Mouse (Mus musculus) regulatory T cell (primary cell): ENCODE data around the gene A830005F24Rik.

Experiments
- in situ Hi-C: fragments of 300-600 bp; cut with MboI, MseI; formaldehyde crosslinking; loops from one replicate; pipeline ENCODE4 v1.15.1; 2025; ENCODE audit warnings: high pct_unique_total_duplicates

The A830005F24Rik gene

DNA sequence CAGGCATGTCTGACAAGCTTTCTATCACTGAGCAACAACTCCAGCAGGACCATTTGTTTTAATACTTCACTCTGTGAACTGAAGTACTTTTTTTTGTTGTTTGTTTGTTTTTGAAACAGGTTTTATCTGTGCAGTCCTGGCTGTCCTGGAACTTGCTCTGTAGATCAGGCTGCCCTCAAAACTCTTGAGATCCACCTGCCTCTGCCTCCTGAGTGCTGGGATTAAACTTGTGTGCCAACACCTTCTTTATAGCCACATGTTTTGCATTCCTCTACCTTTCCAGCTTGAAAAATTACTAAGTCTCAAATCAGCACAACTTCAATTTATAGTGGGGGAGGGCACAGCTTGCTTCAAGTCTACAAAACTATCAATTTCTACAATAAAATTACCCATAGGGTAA is 31.0 kb downstream of the A830005F24Rik start:
- in situ Hi-C loops, result loop anchor here (10.0 kb wide), 2 partner anchors 330 to 1440 kb away; partner anchors contain the start of genes Dek and Phf2

DNA sequence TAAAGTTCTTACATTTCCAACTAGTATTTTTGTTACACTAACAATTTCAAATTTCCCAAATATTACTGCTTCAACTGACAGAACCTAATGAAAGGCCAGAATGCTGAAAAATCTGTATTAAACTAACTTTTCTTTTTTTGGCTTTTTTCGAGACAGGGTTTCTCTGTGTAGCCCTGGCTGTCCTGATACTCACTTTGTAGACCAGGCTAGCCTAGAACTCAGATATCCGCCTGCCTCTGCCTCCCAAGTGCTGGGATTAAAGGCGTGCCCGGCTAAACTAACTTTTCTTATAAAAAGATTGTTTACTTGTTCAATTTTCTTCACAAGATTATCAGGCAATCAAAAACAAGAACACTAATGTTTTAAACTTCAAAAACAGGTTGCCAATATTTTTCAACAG is 31.5 kb downstream of the A830005F24Rik start:
- in situ Hi-C loops, result loop anchor here (10.0 kb wide), 2 partner anchors 330 to 1440 kb away; partner anchors contain the start of genes Dek and Phf2

DNA sequence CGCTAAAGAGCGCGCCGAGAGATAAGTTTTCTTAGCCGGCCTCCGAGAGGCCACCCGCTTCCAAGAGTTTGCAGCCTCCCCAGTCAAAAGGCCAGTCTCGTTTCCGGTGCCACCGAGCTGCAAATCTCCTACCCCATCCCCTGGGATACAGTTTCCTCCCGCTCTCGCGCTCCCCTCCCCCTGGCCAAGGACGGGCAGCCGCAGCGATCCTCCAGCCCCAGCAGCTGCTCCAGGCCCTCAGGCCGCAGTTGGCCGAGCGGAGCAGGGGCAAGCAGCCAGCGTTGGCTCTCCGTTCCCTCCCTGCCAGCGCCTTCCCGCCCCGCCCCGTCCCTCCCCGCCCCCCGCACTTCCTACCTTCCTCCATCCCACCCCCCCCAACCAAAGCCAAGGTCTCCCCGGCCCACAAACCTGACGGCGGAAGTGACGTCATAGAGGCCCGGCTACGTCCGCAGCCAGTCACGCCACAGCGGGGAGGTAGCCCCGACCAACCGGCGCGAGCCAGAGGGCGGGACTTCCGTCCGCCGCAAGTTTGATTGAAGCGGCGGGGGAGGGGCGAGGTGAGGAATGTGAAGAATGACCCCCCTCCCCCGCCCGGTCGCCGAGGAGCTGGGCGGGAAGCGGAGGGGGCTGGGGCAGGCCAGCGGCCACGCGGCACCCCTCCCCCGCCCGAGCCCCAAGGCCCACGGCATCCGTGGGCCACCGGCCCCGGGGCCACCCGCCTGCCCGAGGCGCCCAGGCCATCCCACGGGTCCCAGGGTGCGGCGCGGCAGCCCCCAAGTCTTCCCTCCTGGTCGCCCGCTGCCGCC is 32.3 kb downstream of the A830005F24Rik start:
- in situ Hi-C loops, result loop anchor here (10.0 kb wide), 2 partner anchors 329 to 1441 kb away; partner anchors contain the start of genes Dek and Phf2

DNA sequence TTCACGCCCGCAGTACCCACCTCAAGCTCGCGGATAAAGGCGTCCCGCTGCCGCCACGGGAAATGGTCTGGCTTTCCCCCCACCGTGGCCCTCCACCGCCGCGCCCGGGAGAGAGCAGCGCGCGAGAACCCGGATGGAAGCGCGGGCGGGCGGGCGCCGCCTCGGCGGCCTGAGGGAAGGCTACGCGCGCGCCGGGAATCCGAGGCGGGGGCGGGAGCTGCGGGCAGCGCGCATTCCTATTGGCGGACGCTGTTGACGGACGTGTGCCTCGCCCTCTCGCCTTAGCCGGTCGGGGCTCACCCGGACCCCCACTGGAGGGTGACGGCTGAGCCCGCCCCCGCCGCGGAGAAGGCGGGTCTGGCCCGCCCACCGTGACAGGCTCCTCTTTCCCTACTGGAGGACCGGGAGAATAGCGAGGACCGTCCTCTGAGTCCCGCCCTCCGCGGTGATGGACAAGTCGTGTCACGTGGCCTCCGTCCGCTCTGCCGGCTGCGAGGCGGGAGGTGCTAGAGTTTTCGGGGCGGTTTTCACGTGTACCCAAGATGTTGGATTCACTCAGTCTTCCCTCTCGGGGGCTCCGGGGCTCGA is 33.1 kb downstream of the A830005F24Rik start:
- in situ Hi-C loops, result loop anchor here (10.0 kb wide), 2 partner anchors 328 to 1442 kb away; partner anchors contain the start of genes Dek and Phf2

DNA sequence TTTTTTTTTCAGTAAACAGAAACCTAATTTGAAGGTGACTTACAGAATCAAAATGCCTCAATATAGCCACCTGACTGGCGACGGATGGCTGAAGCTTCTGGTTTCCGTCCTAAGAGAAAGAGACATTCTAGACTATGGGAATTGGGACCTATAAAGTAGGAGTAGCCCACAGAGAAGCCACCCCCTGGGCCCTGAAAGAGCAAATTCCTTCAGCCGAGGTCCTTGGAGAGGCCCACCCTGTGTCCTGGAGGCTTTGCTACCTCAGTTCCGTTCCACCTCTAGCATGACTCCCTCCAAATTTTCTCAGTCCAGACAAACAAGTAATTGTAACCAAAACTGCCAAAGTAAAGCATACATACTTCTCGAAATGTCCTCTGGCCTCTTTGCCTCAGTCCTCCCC is 34.3 kb downstream of the A830005F24Rik start:
- in situ Hi-C loops, result loop anchor here (10.0 kb wide), 2 partner anchors 327 to 1443 kb away; partner anchors contain the start of genes Dek and Phf2

DNA sequence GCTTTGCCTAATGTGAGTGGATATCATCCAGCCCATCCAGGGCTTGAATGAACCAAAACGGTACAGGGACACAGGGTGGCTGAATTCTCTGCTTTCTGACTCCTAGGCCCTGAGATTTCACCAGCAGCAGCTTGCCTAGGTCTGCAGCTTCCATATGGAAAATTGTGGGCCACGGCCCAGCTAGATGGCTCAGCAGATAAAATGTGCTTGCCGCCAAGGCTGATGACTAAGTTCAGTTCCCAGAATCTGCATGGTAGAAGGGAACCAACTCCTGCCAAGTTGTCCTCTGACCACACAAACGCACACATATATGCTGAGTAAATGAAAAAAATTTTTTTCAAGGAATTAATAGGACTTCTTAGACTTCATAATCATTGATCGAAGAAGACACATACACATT is 34.9 kb downstream of the A830005F24Rik start:
- in situ Hi-C loops, result loop anchor here (10.0 kb wide), 2 partner anchors 327 to 1443 kb away; partner anchors contain the start of genes Dek and Phf2

DNA sequence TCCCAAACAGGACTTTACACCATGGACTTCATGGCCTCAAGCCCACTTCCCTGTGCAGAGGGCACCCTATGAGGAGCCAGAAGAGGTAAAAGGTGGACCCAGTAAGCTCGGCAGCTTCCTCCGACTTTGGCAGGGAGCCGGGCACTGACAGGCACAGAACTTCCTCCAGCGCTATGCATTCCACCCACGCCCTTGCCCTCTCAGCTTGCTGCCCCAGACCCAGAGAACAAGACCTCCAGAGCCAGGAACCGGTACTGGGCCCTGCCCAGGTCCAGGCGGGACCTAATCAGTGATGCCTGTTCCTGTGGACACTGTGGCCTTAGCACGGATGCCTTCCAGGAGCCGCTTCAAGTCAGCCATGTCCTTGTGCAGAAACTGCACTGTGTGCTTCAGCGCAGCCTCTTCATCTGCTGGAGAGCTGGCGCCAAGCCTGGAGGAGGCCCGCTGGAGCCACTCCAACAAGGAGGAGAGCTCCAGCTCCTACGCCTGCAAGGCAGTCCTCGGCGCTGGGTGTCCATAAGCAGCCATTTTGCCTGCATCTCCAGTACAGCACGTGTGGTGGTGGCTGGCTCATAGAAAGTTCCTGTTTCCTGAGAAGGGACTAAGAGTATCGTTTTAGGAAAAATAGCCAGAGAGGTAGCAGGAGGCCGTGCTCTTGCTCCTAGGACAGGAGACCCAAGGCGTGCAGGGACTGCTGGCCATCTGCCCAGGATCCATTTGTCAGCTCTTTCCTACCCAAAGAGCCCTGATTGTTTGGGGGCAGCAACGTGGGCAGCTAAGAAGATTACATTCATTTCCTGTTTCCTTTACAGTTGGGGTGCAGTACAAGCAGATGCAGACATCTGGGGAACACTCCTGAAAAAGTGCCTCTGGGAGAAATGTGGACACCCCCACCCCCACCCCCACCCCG is 39.1 kb downstream of the A830005F24Rik start:
- in situ Hi-C loops, result no loop called here

DNA sequence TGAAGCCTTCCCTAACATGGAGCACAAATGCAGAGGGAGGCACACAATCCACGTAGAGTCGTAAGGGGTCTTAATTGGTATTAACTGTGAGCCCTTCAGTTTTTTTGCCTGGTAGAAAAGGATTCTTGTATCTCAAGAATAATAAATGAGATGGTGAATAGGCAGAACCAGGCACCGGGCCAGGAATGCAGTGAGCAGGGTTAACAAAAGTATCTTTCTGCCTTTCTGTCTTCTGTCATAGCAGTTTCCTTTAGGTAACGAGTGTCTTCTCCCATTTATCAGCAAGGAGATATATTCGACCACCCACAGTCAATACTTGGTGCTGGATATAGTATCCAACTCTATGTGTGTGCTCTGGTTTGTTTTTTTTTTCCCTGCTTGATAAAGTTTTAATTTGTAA is 40.1 kb downstream of the A830005F24Rik start:
- in situ Hi-C loops, result no loop called here

DNA sequence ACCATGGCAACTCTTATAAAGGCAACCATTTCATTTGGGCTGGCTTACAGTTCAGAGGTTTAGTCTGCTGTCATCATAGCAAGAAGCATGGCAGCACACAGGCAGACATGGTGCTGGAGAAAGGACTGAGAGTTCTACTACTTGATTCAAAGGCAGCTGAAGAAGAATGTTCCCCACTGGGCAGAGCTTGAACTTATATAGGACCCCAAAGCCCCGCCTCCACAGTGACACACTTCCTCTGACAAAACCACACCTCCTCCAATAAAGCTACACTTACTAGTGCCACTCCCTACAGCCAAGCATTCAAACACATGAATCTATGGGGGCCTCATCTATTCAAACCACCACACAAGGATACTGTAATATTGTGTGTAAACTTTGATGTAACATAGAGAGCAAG is 41.2 kb downstream of the A830005F24Rik start:
- in situ Hi-C loops, result no loop called here

DNA sequence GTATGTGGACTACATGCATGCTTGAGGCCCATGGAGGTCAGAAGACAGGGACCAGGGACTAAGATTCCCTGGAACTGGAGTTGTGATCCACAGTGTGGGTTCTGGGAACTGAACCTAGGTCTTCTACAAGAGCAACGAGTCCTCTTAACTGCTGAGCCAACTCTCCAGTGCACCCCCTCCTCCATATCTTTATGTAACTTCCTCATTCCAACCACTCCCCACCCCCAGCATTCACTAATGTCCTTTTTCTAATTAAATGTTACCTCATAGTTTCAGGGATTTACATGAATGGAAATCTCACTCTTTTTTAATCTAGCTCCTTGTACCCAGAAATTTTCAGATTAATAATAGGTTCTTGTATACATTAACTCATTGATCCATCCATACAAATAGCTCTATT is 42.6 kb downstream of the A830005F24Rik start:
- in situ Hi-C loops, result no loop called here

DNA sequence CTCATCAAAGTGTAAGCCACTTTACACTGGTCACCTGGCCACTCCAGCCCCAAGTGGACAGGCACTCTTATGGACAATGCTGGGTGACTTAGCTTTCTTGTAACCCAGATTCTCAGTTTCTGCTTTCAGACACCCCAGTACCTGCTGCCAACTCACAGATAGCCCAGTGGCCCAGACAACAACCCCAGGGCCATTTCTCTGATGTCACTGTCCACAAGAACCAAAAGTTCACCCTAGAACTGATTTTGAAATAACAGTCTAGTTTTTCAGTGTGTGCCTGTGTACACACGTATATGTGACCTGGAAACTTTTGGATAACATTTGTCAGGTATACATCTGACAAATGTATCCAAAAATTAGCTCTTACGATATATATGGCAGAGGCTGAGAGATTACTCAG is 48.1 kb downstream of the A830005F24Rik start:
- in situ Hi-C loops, result no loop called here

DNA sequence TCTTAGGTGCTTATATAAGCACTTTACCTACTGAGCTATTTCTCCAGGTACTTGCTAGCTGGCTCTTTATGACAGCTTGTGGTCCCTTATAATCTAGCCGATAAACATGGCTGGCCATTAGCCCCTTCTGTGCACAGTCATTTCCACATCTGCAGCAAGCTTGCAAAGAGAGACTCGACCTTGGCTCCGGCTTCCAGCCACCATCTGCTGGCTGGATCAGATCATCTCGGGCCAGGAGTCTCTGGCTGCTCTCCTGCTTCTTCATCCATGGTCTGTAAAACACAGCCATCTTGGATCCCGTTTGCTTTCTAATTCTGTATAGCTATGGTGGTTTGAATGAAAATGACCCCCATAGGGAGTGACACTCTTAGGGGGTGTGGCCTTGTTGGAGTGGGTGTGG is 49.0 kb downstream of the A830005F24Rik start:
- in situ Hi-C loops, result no loop called here
